Mouse (Mus musculus) stomach, postnatal 0 days (tissue): ENCODE data around the gene Aagab. TPM values are rescaled to one million over a fixed set of nuclear protein-coding genes. Genes with fewer than 3 reads are reported as not detected.
A peak's percentile ranks its signal among the peaks of the same experiment; 100 is the strongest.

Experiments
- ATAC-seq: fragments of 200-750 bp; cut with Nextera tagmentation; 2 replicates; pipeline ENCODE4 v1.8.0; 2017; ENCODE audit not compliant: low FRiP score, low TSS enrichment
- DNase-seq: peaks from one replicate; pipeline ENCODE4 v3.0.0-alpha.2; 2016; ENCODE audit warnings: low spot score
- H3K27ac ChIP-seq: fragments of 300-500 bp; sonication (generic); replicated peaks from 2 replicates; pipeline ENCODE4 v1.5.1; 2014; ENCODE audit warnings: mild to moderate bottlenecking, control low read depth
- H3K27me3 ChIP-seq: fragments of 300-500 bp; sonication (generic); 2 replicates; pipeline ENCODE4 v1.6.1; 2014; ENCODE audit warnings: low read length; ENCODE audit not compliant: control insufficient read depth, insufficient read depth
- H3K36me3 ChIP-seq: fragments of 300-500 bp; sonication (generic); 2 replicates; pipeline ENCODE4 v1.6.1; 2014; ENCODE audit warnings: low read length, mixed read lengths; ENCODE audit not compliant: control insufficient read depth, insufficient read depth
- H3K4me1 ChIP-seq: fragments of 300-500 bp; sonication (generic); replicated peaks from 2 replicates; pipeline ENCODE4 v1.6.1; 2014; ENCODE audit warnings: antibody characterized with exemption; ENCODE audit not compliant: control insufficient read depth, insufficient read depth
- H3K4me2 ChIP-seq: fragments of 300-500 bp; sonication (generic); replicated peaks from 2 replicates; pipeline ENCODE4 v1.6.1; 2014; ENCODE audit warnings: low read depth, mild to moderate bottlenecking, control low read depth, moderate library complexity
- H3K4me3 ChIP-seq: fragments of 300-500 bp; sonication (generic); 2 replicates; pipeline ENCODE4 v1.5.1; 2014; ENCODE audit warnings: low read depth, low read length, control low read depth
- H3K9ac ChIP-seq: fragments of 300-500 bp; sonication (generic); 2 replicates; pipeline ENCODE4 v1.6.1; 2014; ENCODE audit warnings: mild to moderate bottlenecking, low read length, control low read depth, mixed read lengths
- H3K9me3 ChIP-seq: fragments of 300-500 bp; sonication (generic); 2 replicates; pipeline ENCODE4 v1.6.1; 2016; ENCODE audit warnings: low read length; ENCODE audit not compliant: control insufficient read depth
- CTCF ChIP-seq: IDR thresholded peaks from 2 replicates; pipeline ENCODE4 v1.5.1; 2016; ENCODE audit warnings: antibody characterized with exemption, low read depth, mild to moderate bottlenecking, moderate library complexity
- EP300 ChIP-seq: optimal IDR thresholded peaks from 2 replicates; pipeline ENCODE3; 2016; ENCODE audit warnings: antibody characterized with exemption
- WGBS: fragments of 180-500 bp; shearing (Covaris S2); extraction: QIAGEN DNeasy Blood & Tissue Kit; methylation state at CpG from one replicate; pipeline ENCODE4 v1.1.7; 2014; 5-methylcytosine and 5-hydroxymethylcytosine counted together
- polyA plus RNA-seq: library from polyadenylated mRNA; unstranded; fragments of >200 nt; fragmentation: Nextera tagmentation; extraction: Ambion mirVana; gene quantifications from 2 replicates; pipeline ENCODE4 v1.2.1, GENCODE M21; 2015

Aagab gene
- polyA plus RNA-seq, 1 experiment from 2014 or later = 26.8 TPM

- H3K27me3 ChIP-seq = no peaks in the 10 kb centered on the region
- no peaks in the 10 kb centered on the region for H3K4me1 ChIP-seq
- H3K4me3 ChIP-seq = no peak overlapping the region
- no peak overlapping the region for H3K9ac ChIP-seq
- DNase-seq (no peak), ATAC-seq (no peak)
- TF ChIP-seq EP300 = no peak
- peak; percentile 47 for TF ChIP-seq CTCF
- no peaks in the 10 kb centered on the region for H3K9me3 ChIP-seq
- 91% methylated on average over 4 of the region's 4 CpGs for WGBS
- no peak overlapping the region for H3K27ac ChIP-seq
- peaks cover 2% of the 10 kb centered on the region; the same call in 1 of the 2 replicates for H3K36me3 ChIP-seq
- no peak overlapping the region for H3K4me2 ChIP-seq
Measured at GRCm38 (mm10) chr9:63632045-63632444, 29.6 kb downstream of the Aagab start.

GRCm38 (mm10) chr9:63632924-63633323 is 30.5 kb downstream of the Aagab start:
- no peak for DNase-seq
- Histone ChIP-seq H3K4me2 (no peak overlapping the region; the same call in 1 of the 2 replicates), H3K4me3 (no peak overlapping the region), H3K9me3 (no peaks in the 10 kb centered on the region), H3K9ac (no peak overlapping the region), H3K36me3 (peaks cover 2% of the 10 kb centered on the region; the same call in 1 of the 2 replicates), H3K4me1 (no peaks in the 10 kb centered on the region), H3K27me3 (no peaks in the 10 kb centered on the region), H3K27ac (no peak overlapping the region)
- 28% methylated on average over 11 of the region's 11 CpGs for WGBS
- peak; percentile 36; the same call in 1 of the 2 replicates for TF ChIP-seq CTCF
- TF ChIP-seq EP300 = no peak
- no peak for ATAC-seq

GRCm38 (mm10) chr9:63633334-63633733 is 30.9 kb downstream of the Aagab start:
- H3K27me3 ChIP-seq = no peaks in the 10 kb centered on the region
- 44% methylated on average over 7 of the region's 7 CpGs for WGBS
- TF ChIP-seq EP300 = no peak
- TF ChIP-seq CTCF = no peak
- no peak overlapping the region for H3K27ac ChIP-seq
- no peaks in the 10 kb centered on the region for H3K4me1 ChIP-seq
- H3K9me3 ChIP-seq = no peaks in the 10 kb centered on the region
- DNase-seq (no peak), ATAC-seq (no peak)
- no peak overlapping the region for H3K9ac ChIP-seq
- no peaks in the 10 kb centered on the region; the same call in 1 of the 2 replicates for H3K36me3 ChIP-seq
- no peak overlapping the region; the same call in 1 of the 2 replicates for H3K4me2 ChIP-seq
- no peak overlapping the region for H3K4me3 ChIP-seq

GRCm38 (mm10) chr9:63636113-63636512 is 33.7 kb downstream of the Aagab start:
- Histone ChIP-seq H3K27ac (no peak overlapping the region), H3K4me1 (no peaks in the 10 kb centered on the region), H3K9ac (no peak overlapping the region), H3K4me2 (no peak overlapping the region), H3K27me3 (no peaks in the 10 kb centered on the region), H3K36me3 (peaks cover 7% of the 10 kb centered on the region; the same call in 1 of the 2 replicates), H3K4me3 (no peak overlapping the region), H3K9me3 (no peaks in the 10 kb centered on the region)
- DNase-seq (no peak), ATAC-seq (no peak)
- WGBS = 78% methylated on average over 7 of the region's 7 CpGs
- TF ChIP-seq EP300 = no peak
- no peak for TF ChIP-seq CTCF

- Histone ChIP-seq H3K4me2 (no peak overlapping the region), H3K4me3 (no peak overlapping the region), H3K27ac (no peak overlapping the region), H3K9ac (no peak overlapping the region), H3K9me3 (no peaks in the 10 kb centered on the region), H3K4me1 (no peaks in the 10 kb centered on the region), H3K27me3 (no peaks in the 10 kb centered on the region), H3K36me3 (peaks cover 7% of the 10 kb centered on the region; the same call in 1 of the 2 replicates)
- no peak for DNase-seq
- no peak for ATAC-seq
- TF ChIP-seq CTCF = no peak
- no peak for TF ChIP-seq EP300
- WGBS = 91% methylated on average over 4 of the region's 4 CpGs
Measured at GRCm38 (mm10) chr9:63641983-63642646, 39.7 kb downstream of the Aagab start.

- ATAC-seq = no peak
- 92% methylated on average over 6 of the region's 6 CpGs for WGBS
Measured at GRCm38 (mm10) chr9:63644011-63644410, 41.6 kb downstream of the Aagab start.

More at GRCm38 (mm10) chr9:63644011-63644410, 41.6 kb downstream of the Aagab start:
- Histone ChIP-seq H3K9ac (no peak overlapping the region), H3K4me2 (no peak overlapping the region), H3K9me3 (no peaks in the 10 kb centered on the region), H3K4me1 (no peaks in the 10 kb centered on the region), H3K4me3 (no peak overlapping the region), H3K36me3 (peaks cover 12% of the 10 kb centered on the region; the same call in 1 of the 2 replicates), H3K27me3 (no peaks in the 10 kb centered on the region), H3K27ac (no peak overlapping the region)
- no peak for TF ChIP-seq CTCF
- no peak for TF ChIP-seq EP300
- DNase-seq = no peak
